Mouse (Mus musculus): ENCODE measurements at regions not wholly inside any gene's neighbourhood (a gene's known extent, or its start where the extent isn't known, plus 50 kb on each side); places are given as distances from the start of the nearest gene placed in this dataset.
A peak's percentile ranks its signal among the peaks of the same experiment; 100 is the strongest.

GRCm38 (mm10) chr4:10770026-10770643 lies 104.2 kb upstream of the 2610301B20Rik start:
- no peak for DNase-seq (ENCODE audit: low read depth, low spot score)

- no peak for DNase-seq (ENCODE audit: low read depth, low spot score)
Measured at GRCm38 (mm10) chr4:10774557-10775215, 99.6 kb upstream of the 2610301B20Rik start.

GRCm38 (mm10) chr4:10786701-10787100 lies 87.6 kb upstream of the 2610301B20Rik start:
- no peak for DNase-seq (ENCODE audit: low read depth, low spot score)

GRCm38 (mm10) chr4:10788306-10788705 lies 86.0 kb upstream of the 2610301B20Rik start:
- no peak for DNase-seq (ENCODE audit: low read depth, low spot score)

GRCm38 (mm10) chr4:10789141-10789540 lies 85.2 kb upstream of the 2610301B20Rik start:
- no peak for DNase-seq (ENCODE audit: low read depth, low spot score)

- no peak for DNase-seq (ENCODE audit: low read depth, low spot score)
Measured at GRCm38 (mm10) chr4:10792628-10793027, 81.7 kb upstream of the 2610301B20Rik start.

GRCm38 (mm10) chr4:10794471-10794870 lies 79.8 kb upstream of the 2610301B20Rik start:
- DNase-seq (ENCODE audit: low read depth, low spot score), result peak; percentile 38

- DNase-seq (ENCODE audit: low read depth, low spot score), result no peak
Measured at GRCm38 (mm10) chr4:10800780-10801553, 73.3 kb upstream of the 2610301B20Rik start.

GRCm38 (mm10) chr4:10804735-10805134 lies 69.6 kb upstream of the 2610301B20Rik start:
- no peak for DNase-seq (ENCODE audit: low read depth, low spot score)

- DNase-seq (ENCODE audit: low read depth, low spot score), result no peak
Measured at GRCm38 (mm10) chr4:10807260-10807659, 67.0 kb upstream of the 2610301B20Rik start.

GRCm38 (mm10) chr4:10812931-10813330 lies 61.4 kb upstream of the 2610301B20Rik start:
- DNase-seq (ENCODE audit: low read depth, low spot score), result no peak

Measured in embryo, embryonic 11.5 days (tissue).